Mouse (Mus musculus) myocyte (in vitro differentiated cells): ENCODE measurements around the gene Tmem251. TPM values are rescaled to one million over a fixed set of nuclear protein-coding genes. Genes with fewer than 3 reads are reported as not detected.

Experiments
- H3K27me3 ChIP-seq: one replicate; pipeline ENCODE4 v1.6.1; 2011; ENCODE audit not compliant: control insufficient read depth, insufficient read depth, insufficient read length
- H3K36me3 ChIP-seq: one replicate; pipeline ENCODE4 v1.6.1; 2011; ENCODE audit not compliant: control insufficient read depth, insufficient read depth
- H3K4me2 ChIP-seq: one replicate; pipeline ENCODE4 v1.6.1; 2011; ENCODE audit warnings: low read depth, control low read depth
- H3K4me3 ChIP-seq: one replicate; pipeline ENCODE4 v1.5.1; 2011; ENCODE audit warnings: mild to moderate bottlenecking, control low read depth, moderate library complexity
- H3K79me2 ChIP-seq: one replicate; pipeline ENCODE4 v1.6.1; 2011; ENCODE audit not compliant: control insufficient read depth, insufficient read depth
- H3ac ChIP-seq: one replicate; pipeline ENCODE4 v1.6.1; 2011; ENCODE audit not compliant: control insufficient read depth, insufficient read length
- CEBPB ChIP-seq: IDR thresholded peaks from 2 replicates; pipeline ENCODE4 v1.6.1; 2011; ENCODE audit warnings: mild to moderate bottlenecking, moderate library complexity; ENCODE audit not compliant: poor library complexity, insufficient read depth, severe bottlenecking
- E2F4 ChIP-seq: IDR thresholded peaks from one replicate; pipeline ENCODE4 v1.6.1; 2011; ENCODE audit warnings: mild to moderate bottlenecking, control low read depth, moderate library complexity; ENCODE audit not compliant: insufficient read depth
- MAX ChIP-seq: IDR thresholded peaks from one replicate; pipeline ENCODE4 v1.6.1; 2011; ENCODE audit warnings: low read depth, mild to moderate bottlenecking, control low read depth
- MYOD1 ChIP-seq, 3 experiments: IDR thresholded peaks; one replicate each; pipeline ENCODE4 v1.6.1; 2011; ENCODE audit warnings: control low read depth in 2 of 3, low read depth in 2 of 3, mild to moderate bottlenecking in 2 of 3, moderate library complexity in 1 of 3; ENCODE audit not compliant: insufficient read length in 2 of 3, control insufficient read depth in 1 of 3
- MYOG ChIP-seq, 3 experiments: IDR thresholded peaks; one replicate each; pipeline ENCODE4 v1.6.1; 2011; ENCODE audit warnings: control low read depth in 2 of 3, low read depth in 2 of 3, mild to moderate bottlenecking in 2 of 3; ENCODE audit not compliant: insufficient read length in 2 of 3, control insufficient read depth in 1 of 3, insufficient read depth in 1 of 3
- POLR2A ChIP-seq: IDR thresholded peaks from one replicate; pipeline ENCODE4 v1.6.1; 2011; ENCODE audit warnings: low read depth, mild to moderate bottlenecking, control low read depth, moderate library complexity; ENCODE audit not compliant: insufficient read length
- POLR2AphosphoS2 ChIP-seq: IDR thresholded peaks from one replicate; pipeline ENCODE4 v1.6.1; 2011; ENCODE audit warnings: low read depth, control low read depth; ENCODE audit not compliant: insufficient read length
- REST ChIP-seq: IDR thresholded peaks from one replicate; pipeline ENCODE4 v1.6.1; 2011; ENCODE audit warnings: mild to moderate bottlenecking, control low read depth, moderate library complexity; ENCODE audit not compliant: insufficient read depth, insufficient read length
- SRF ChIP-seq: IDR thresholded peaks from one replicate; pipeline ENCODE4 v1.6.1; 2011; ENCODE audit warnings: low read depth; ENCODE audit not compliant: control insufficient read depth, insufficient read length
- TCF12 ChIP-seq: IDR thresholded peaks from one replicate; pipeline ENCODE4 v1.6.1; 2011; ENCODE audit warnings: mild to moderate bottlenecking, control low read depth; ENCODE audit not compliant: poor library complexity, insufficient read depth, severe bottlenecking
- TCF3 ChIP-seq: IDR thresholded peaks from one replicate; pipeline ENCODE4 v1.6.1; 2011; ENCODE audit warnings: low read depth, control low read depth; ENCODE audit not compliant: insufficient read length
- USF1 ChIP-seq: IDR thresholded peaks from one replicate; pipeline ENCODE4 v1.6.1; 2011; ENCODE audit warnings: low read depth, mild to moderate bottlenecking, control low read depth, moderate library complexity
- polyA plus RNA-seq: library from polyadenylated mRNA; unstranded; fragments of >200 nt; fragmentation: generic; extraction: Trizol; gene quantifications from one replicate; pipeline ENCODE4 v1.2.1, GENCODE M21; 2012; ENCODE audit warnings: missing spikeins

Tmem251 gene
- polyA plus RNA-seq, 1 experiment, result 2.9 TPM

- peak overlapping the region; percentile 29 for H3K4me3 ChIP-seq
- peak overlapping the region; percentile 76 for H3K4me2 ChIP-seq
- H3K36me3 ChIP-seq, result no peaks in the 10 kb centered on the region
- no peaks in the 10 kb centered on the region for H3K27me3 ChIP-seq
- no peak overlapping the region for H3ac ChIP-seq
- H3K79me2 ChIP-seq, result no peaks in the 10 kb centered on the region
- TF ChIP-seq CEBPB, result no peak
Measured at GRCm38 (mm10) chr12:102703111-102703412, 40.5 kb upstream of the Tmem251 start.

GRCm38 (mm10) chr12:102703441-102703840 lies 40.1 kb upstream of the Tmem251 start:
- Histone ChIP-seq H3K4me2 (peak overlapping the region; percentile 76), H3K4me3 (peak overlapping the region; percentile 29), H3ac (no peak overlapping the region), H3K27me3 (no peaks in the 10 kb centered on the region), H3K79me2 (no peaks in the 10 kb centered on the region), H3K36me3 (no peaks in the 10 kb centered on the region)
- no peak for TF ChIP-seq USF1

GRCm38 (mm10) chr12:102703921-102704408 lies 39.6 kb upstream of the Tmem251 start:
- Histone ChIP-seq H3K36me3 (no peaks in the 10 kb centered on the region), H3K4me2 (peak overlapping the region; percentile 76), H3K27me3 (no peaks in the 10 kb centered on the region), H3K79me2 (no peaks in the 10 kb centered on the region), H3K4me3 (peak overlapping the region; percentile 29), H3ac (peak overlapping the region; percentile 58)
- TF ChIP-seq MAX, result no peak
- TF ChIP-seq MYOD1 (IDR thresholded peaks at IDR 0.05; ENCODE audit: control insufficient read depth in 1 of 3, insufficient read length in 2 of 3, low read depth in 2 of 3), result no peak
- TF ChIP-seq TCF12, result no peak
- TF ChIP-seq USF1, result no peak
- no peak for TF ChIP-seq E2F4
- TF ChIP-seq SRF, result no peak
- TF ChIP-seq POLR2A, result no peak
- TF ChIP-seq MYOG (IDR thresholded peaks at IDR 0.05; ENCODE audit: control insufficient read depth in 1 of 3, insufficient read depth in 1 of 3, insufficient read length in 2 of 3, low read depth in 2 of 3), result no peak
- no peak for TF ChIP-seq TCF3
- TF ChIP-seq CEBPB, result no peak
- TF ChIP-seq POLR2AphosphoS2, result no peak

- Histone ChIP-seq H3K36me3 (no peaks in the 10 kb centered on the region), H3K79me2 (no peaks in the 10 kb centered on the region), H3K27me3 (no peaks in the 10 kb centered on the region), H3K4me3 (peak within 1 kb of the TSS; percentile 29), H3K4me2 (peak within 1 kb of the TSS; percentile 76), H3ac (peak within 1 kb of the TSS; percentile 58)
- no peak for TF ChIP-seq TCF12
- TF ChIP-seq REST, result no peak
- peak; percentile 72 for TF ChIP-seq POLR2A
- no peak for TF ChIP-seq MAX
Measured at GRCm38 (mm10) chr12:102704457-102705198, 38.9 kb upstream of the Tmem251 start, which contains the start of gene Itpk1. Gene Itpk1, minus strand, starts transcription at chr12:102704930.

DNA sequence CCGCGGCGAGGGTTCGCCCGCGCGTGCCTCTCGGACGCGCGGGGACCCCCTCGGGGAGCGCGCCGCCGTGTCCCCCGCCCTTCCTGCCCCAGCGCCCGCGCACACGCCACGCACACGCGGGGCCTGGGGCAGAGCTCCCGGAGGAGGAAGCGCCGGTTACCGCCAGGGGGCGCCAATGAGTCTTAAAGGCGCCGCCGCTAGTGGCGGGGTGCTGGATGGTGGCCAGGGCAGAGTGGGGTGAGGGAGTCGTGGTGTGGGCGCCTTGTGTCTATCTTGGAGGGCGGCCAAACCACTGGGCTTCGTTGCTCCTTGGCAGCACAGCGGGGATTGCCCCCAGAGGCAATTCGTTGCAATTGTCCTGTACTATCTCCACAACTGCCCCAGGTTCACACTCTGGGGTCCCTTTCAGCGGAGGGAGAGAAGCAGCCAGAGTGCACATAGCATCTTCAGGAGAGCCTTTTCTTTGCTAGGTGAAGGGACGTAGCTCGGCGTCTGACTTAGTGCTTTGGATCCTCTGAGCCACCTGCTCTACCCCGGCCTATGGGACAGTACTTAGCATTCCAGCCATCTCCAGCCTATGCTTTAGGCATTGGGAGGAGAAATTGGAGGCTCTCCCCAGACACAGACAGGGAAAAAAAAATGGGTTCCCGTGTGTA lies 38.2 kb upstream of the Tmem251 start:
- Histone ChIP-seq H3K4me2 (peak overlapping the region; percentile 73), H3K27me3 (no peaks in the 10 kb centered on the region), H3ac (peak overlapping the region; percentile 58), H3K36me3 (no peaks in the 10 kb centered on the region), H3K4me3 (peak overlapping the region; percentile 29), H3K79me2 (no peaks in the 10 kb centered on the region)
- TF ChIP-seq TCF3 (no peak), MYOG (IDR thresholded peaks at IDR 0.05; ENCODE audit: control insufficient read depth in 1 of 3, insufficient read depth in 1 of 3, insufficient read length in 2 of 3, low read depth in 2 of 3) (peak in 1 of 3 experiments; percentile 36), POLR2A (no peak), CEBPB (no peak), MYOD1 (IDR thresholded peaks at IDR 0.05; ENCODE audit: control insufficient read depth in 1 of 3, insufficient read length in 2 of 3, low read depth in 2 of 3) (peak in 1 of 3 experiments; percentile 36)
